Mouse (Mus musculus): ENCODE measurements around the gene Dab2ip.

Dab2ip gene

GRCm38 (mm10) chr2:35629126-35629525, 71.1 kb downstream of the Dab2ip start:
- H3K27me3 ChIP-seq (ENCODE audit: control insufficient read depth, insufficient read depth, low read length, poor library complexity, severe bottlenecking), result no peaks in the 10 kb centered on the region
- H3K36me3 ChIP-seq (ENCODE audit: control insufficient read depth, insufficient read depth, low read length, poor library complexity, severe bottlenecking), result no peaks in the 10 kb centered on the region
- DNase-seq (ENCODE audit: low read depth, low spot score), result no peak

- Histone ChIP-seq H3K27me3 (ENCODE audit: control insufficient read depth, insufficient read depth, low read length, poor library complexity, severe bottlenecking) (no peaks in the 10 kb centered on the region), H3K36me3 (ENCODE audit: control insufficient read depth, insufficient read depth, low read length, poor library complexity, severe bottlenecking) (no peaks in the 10 kb centered on the region)
- DNase-seq (ENCODE audit: low read depth, low spot score), result no peak
Observed at GRCm38 (mm10) chr2:35633392-35633791, 75.3 kb downstream of the Dab2ip start.

GRCm38 (mm10) chr2:35634963-35635362, 76.9 kb downstream of the Dab2ip start:
- no peak for DNase-seq (ENCODE audit: low read depth, low spot score)
- no peaks in the 10 kb centered on the region for H3K27me3 ChIP-seq (ENCODE audit: control insufficient read depth, insufficient read depth, low read length, poor library complexity, severe bottlenecking)
- no peaks in the 10 kb centered on the region for H3K36me3 ChIP-seq (ENCODE audit: control insufficient read depth, insufficient read depth, low read length, poor library complexity, severe bottlenecking)

- Histone ChIP-seq H3K36me3 (ENCODE audit: control insufficient read depth, insufficient read depth, low read length, poor library complexity, severe bottlenecking) (no peaks in the 10 kb centered on the region), H3K27me3 (ENCODE audit: control insufficient read depth, insufficient read depth, low read length, poor library complexity, severe bottlenecking) (no peaks in the 10 kb centered on the region)
- DNase-seq (ENCODE audit: low read depth, low spot score), result no peak
Observed at GRCm38 (mm10) chr2:35635541-35635940, 77.5 kb downstream of the Dab2ip start.

- no peaks in the 10 kb centered on the region for H3K36me3 ChIP-seq (ENCODE audit: control insufficient read depth, insufficient read depth, low read length, poor library complexity, severe bottlenecking)
- no peak for DNase-seq (ENCODE audit: low read depth, low spot score)
- no peaks in the 10 kb centered on the region for H3K27me3 ChIP-seq (ENCODE audit: control insufficient read depth, insufficient read depth, low read length, poor library complexity, severe bottlenecking)
Observed at GRCm38 (mm10) chr2:35637880-35638535, 79.9 kb downstream of the Dab2ip start.

GRCm38 (mm10) chr2:35639799-35640198, 81.7 kb downstream of the Dab2ip start:
- DNase-seq (ENCODE audit: low read depth, low spot score), result no peak
- Histone ChIP-seq H3K36me3 (ENCODE audit: control insufficient read depth, insufficient read depth, low read length, poor library complexity, severe bottlenecking) (no peaks in the 10 kb centered on the region), H3K27me3 (ENCODE audit: control insufficient read depth, insufficient read depth, low read length, poor library complexity, severe bottlenecking) (no peaks in the 10 kb centered on the region)

- no peaks in the 10 kb centered on the region for H3K36me3 ChIP-seq (ENCODE audit: control insufficient read depth, insufficient read depth, low read length, poor library complexity, severe bottlenecking)
- DNase-seq (ENCODE audit: low read depth, low spot score), result no peak
Observed at GRCm38 (mm10) chr2:35640576-35640975, 82.5 kb downstream of the Dab2ip start.

GRCm38 (mm10) chr2:35642224-35642623, 84.2 kb downstream of the Dab2ip start:
- no peaks in the 10 kb centered on the region for H3K36me3 ChIP-seq (ENCODE audit: control insufficient read depth, insufficient read depth, low read length, poor library complexity, severe bottlenecking)
- H3K27me3 ChIP-seq (ENCODE audit: control insufficient read depth, insufficient read depth, low read length, poor library complexity, severe bottlenecking), result no peaks in the 10 kb centered on the region
- DNase-seq (ENCODE audit: low read depth, low spot score), result no peak

More at GRCm38 (mm10) chr2:35640576-35640975, 82.5 kb downstream of the Dab2ip start:
- H3K27me3 ChIP-seq (ENCODE audit: control insufficient read depth, insufficient read depth, low read length, poor library complexity, severe bottlenecking), result no peaks in the 10 kb centered on the region

- Histone ChIP-seq H3K27me3 (ENCODE audit: control insufficient read depth, insufficient read depth, low read length, poor library complexity, severe bottlenecking) (no peaks in the 10 kb centered on the region), H3K36me3 (ENCODE audit: control insufficient read depth, insufficient read depth, low read length, poor library complexity, severe bottlenecking) (no peaks in the 10 kb centered on the region)
- no peak for DNase-seq (ENCODE audit: low read depth, low spot score)
Observed at GRCm38 (mm10) chr2:35646553-35646952, 88.5 kb downstream of the Dab2ip start.

GRCm38 (mm10) chr2:35649708-35650107, 91.6 kb downstream of the Dab2ip start:
- Histone ChIP-seq H3K27me3 (ENCODE audit: control insufficient read depth, insufficient read depth, low read length, poor library complexity, severe bottlenecking) (no peaks in the 10 kb centered on the region), H3K36me3 (ENCODE audit: control insufficient read depth, insufficient read depth, low read length, poor library complexity, severe bottlenecking) (no peaks in the 10 kb centered on the region)
- DNase-seq (ENCODE audit: low read depth, low spot score), result peak; percentile 80

- no peak for DNase-seq (ENCODE audit: low read depth, low spot score)
- no peaks in the 10 kb centered on the region for H3K36me3 ChIP-seq (ENCODE audit: control insufficient read depth, insufficient read depth, low read length, poor library complexity, severe bottlenecking)
- no peaks in the 10 kb centered on the region for H3K27me3 ChIP-seq (ENCODE audit: control insufficient read depth, insufficient read depth, low read length, poor library complexity, severe bottlenecking)
Observed at GRCm38 (mm10) chr2:35651297-35651731, 93.2 kb downstream of the Dab2ip start.

- Histone ChIP-seq H3K36me3 (ENCODE audit: control insufficient read depth, insufficient read depth, low read length, poor library complexity, severe bottlenecking) (no peaks in the 10 kb centered on the region), H3K27me3 (ENCODE audit: control insufficient read depth, insufficient read depth, low read length, poor library complexity, severe bottlenecking) (no peaks in the 10 kb centered on the region)
- DNase-seq (ENCODE audit: low read depth, low spot score), result no peak
Observed at GRCm38 (mm10) chr2:35652984-35653383, 94.9 kb downstream of the Dab2ip start.

GRCm38 (mm10) chr2:35654795-35655194, 96.7 kb downstream of the Dab2ip start:
- no peak for DNase-seq (ENCODE audit: low read depth, low spot score)
- no peaks in the 10 kb centered on the region for H3K36me3 ChIP-seq (ENCODE audit: control insufficient read depth, insufficient read depth, low read length, poor library complexity, severe bottlenecking)
- H3K27me3 ChIP-seq (ENCODE audit: control insufficient read depth, insufficient read depth, low read length, poor library complexity, severe bottlenecking), result no peaks in the 10 kb centered on the region

- no peak for DNase-seq (ENCODE audit: low read depth, low spot score)
- Histone ChIP-seq H3K36me3 (ENCODE audit: control insufficient read depth, insufficient read depth, low read length, poor library complexity, severe bottlenecking) (no peaks in the 10 kb centered on the region), H3K27me3 (ENCODE audit: control insufficient read depth, insufficient read depth, low read length, poor library complexity, severe bottlenecking) (no peaks in the 10 kb centered on the region)
Observed at GRCm38 (mm10) chr2:35655996-35656395, 97.9 kb downstream of the Dab2ip start.

GRCm38 (mm10) chr2:35658311-35658710, 100.2 kb downstream of the Dab2ip start:
- DNase-seq (ENCODE audit: low read depth, low spot score), result no peak
- no peaks in the 10 kb centered on the region for H3K36me3 ChIP-seq (ENCODE audit: control insufficient read depth, insufficient read depth, low read length, poor library complexity, severe bottlenecking)
- no peaks in the 10 kb centered on the region for H3K27me3 ChIP-seq (ENCODE audit: control insufficient read depth, insufficient read depth, low read length, poor library complexity, severe bottlenecking)

All from splenic B cell, adult 2 months (primary cell).